In genomic region chrX:69361055-69361558, GRCm38 (mm10) we compare ENCODE assay signal across 9 mouse cellular contexts. TPM values are rescaled to one million over a fixed set of nuclear protein-coding genes. Genes with fewer than 3 reads are reported as not detected.
DNase-seq lines count a peak whose midpoint lies in the region; ATAC-seq and TF ChIP-seq lines count a peak whose summit lies in the region.
"Had no signal": no experiment of that assay in that cellular context is flagged by ENCODE, and none has a peak within 500 bp of the region (broad histone marks: within the 10 kb centered on the region; RNA-seq: fewer than 3 reads in every experiment).

No protein-coding gene starts in this region.

- 0 out of 2 replicates have a peak, but pooled peaks cover 4% of the 10 kb centered on the region for H3K4me1 ChIP-seq in embryonic facial prominence, embryonic 12.5 days
- peaks cover 4% of the 10 kb centered on the region for H3K4me1 ChIP-seq in hindbrain, embryonic 14.5 days (replicated peaks; ENCODE audit: control insufficient read depth, insufficient read depth, low read length)
- 0 out of 2 replicates have a peak, but pooled peaks cover 4% of the 10 kb centered on the region for H3K4me1 ChIP-seq in midbrain, embryonic 15.5 days
- H3K4me1 ChIP-seq: megakaryocyte, embryonic 14.5 days had no signal

- peak overlapping the region; percentile 65 for H3K4me3 ChIP-seq in layer of hippocampus, adult 2 months
- peak overlapping the region; percentile 62 for H3K4me3 ChIP-seq in embryonic facial prominence, embryonic 12.5 days
- H3K4me3 ChIP-seq in hindbrain, embryonic 14.5 days (replicated peaks; ENCODE audit: low read length) = peak overlapping the region; percentile 62
- H3K4me3 ChIP-seq in midbrain, embryonic 15.5 days = peak overlapping the region; percentile 64

- no peak for TF ChIP-seq CTCF in layer of hippocampus, adult 2 months (conservative IDR thresholded peaks at IDR 0.05)

- WGBS in embryonic facial prominence, embryonic 12.5 days = 16% methylated on average over 10 of the region's 10 CpGs
- WGBS in hindbrain, embryonic 14.5 days = 15% methylated on average over 9 of the region's 10 CpGs
- WGBS in midbrain, embryonic 15.5 days = 27% methylated on average over 10 of the region's 10 CpGs

- peak overlapping the region; percentile 70 for H3K9ac ChIP-seq in embryonic facial prominence, embryonic 12.5 days
- H3K9ac ChIP-seq in hindbrain, embryonic 14.5 days = peak overlapping the region; percentile 77
- H3K9ac ChIP-seq in midbrain, embryonic 15.5 days = peak overlapping the region; percentile 74

- no peaks in the 10 kb centered on the region for H3K36me3 ChIP-seq in embryonic facial prominence, embryonic 12.5 days
- no peaks in the 10 kb centered on the region for H3K36me3 ChIP-seq in hindbrain, embryonic 14.5 days (replicated peaks; ENCODE audit: control insufficient read depth, insufficient read depth)
- H3K36me3 ChIP-seq in midbrain, embryonic 15.5 days (replicated peaks) = no peaks in the 10 kb centered on the region

- no peak for DNase-seq in layer of hippocampus, adult 2 months (ENCODE audit: low spot score in 2 of 2)
- no peak for DNase-seq in layer of hippocampus, adult 9-10 months (ENCODE audit: low spot score)
- no peak for DNase-seq in hindbrain, embryonic 14.5 days (ENCODE audit: low spot score)
- DNase-seq in kidney, adult 9 months = no peak
- DNase-seq in thymus, postnatal 10 days (ENCODE audit: low spot score in 2 of 2) = no peak

- peak overlapping the region; percentile 56 for H3K4me2 ChIP-seq in embryonic facial prominence, embryonic 12.5 days (replicated peaks)
- H3K4me2 ChIP-seq in hindbrain, embryonic 14.5 days (replicated peaks) = peak overlapping the region; percentile 61
- H3K4me2 ChIP-seq in midbrain, embryonic 15.5 days = peak overlapping the region; percentile 60

- no peaks in the 10 kb centered on the region for H3K9me3 ChIP-seq in embryonic facial prominence, embryonic 12.5 days
- H3K9me3 ChIP-seq in hindbrain, embryonic 14.5 days (ENCODE audit: control insufficient read depth, low read length) = no peaks in the 10 kb centered on the region
- H3K9me3 ChIP-seq in midbrain, embryonic 15.5 days = no peaks in the 10 kb centered on the region

- peak overlapping the region; percentile 89; the same call in 1 of the 2 replicates for H3K27ac ChIP-seq in layer of hippocampus, adult 2 months
- H3K27ac ChIP-seq in embryonic facial prominence, embryonic 12.5 days = no peak overlapping the region
- peak overlapping the region; percentile 82 for H3K27ac ChIP-seq in hindbrain, embryonic 14.5 days
- H3K27ac ChIP-seq in midbrain, embryonic 15.5 days = peak overlapping the region; percentile 89

- no peak for ATAC-seq in embryonic facial prominence, embryonic 12.5 days (ENCODE audit: insufficient number of reproducible peaks, insufficient read depth, low FRiP score, low TSS enrichment)
- no peak for ATAC-seq in hindbrain, embryonic 14.5 days (ENCODE audit: low FRiP score)
- ATAC-seq in midbrain, embryonic 15.5 days (replicated peaks) = no peak; the same call in 1 of the 2 replicates
- no peak for ATAC-seq in megakaryocyte-erythroid progenitor cell, adult 5-6 weeks (replicated peaks; ENCODE audit: low FRiP score, low TSS enrichment, poor library complexity, severe bottlenecking)

- H3K27me3 ChIP-seq in embryonic facial prominence, embryonic 12.5 days = peaks cover 23% of the 10 kb centered on the region
- H3K27me3 ChIP-seq in hindbrain, embryonic 14.5 days (ENCODE audit: control insufficient read depth, insufficient read depth, low read length) = no peaks in the 10 kb centered on the region
- H3K27me3 ChIP-seq in midbrain, embryonic 15.5 days (replicated peaks) = no peaks in the 10 kb centered on the region

RNA-seq across cellular contexts. Expression of gene Aff2, which starts 1.0 kb away (rescaled TPM):
- total RNA-seq in layer of hippocampus, adult 2 months (2021) = 10 to 100 TPM; 21.5 to 22.0 TPM
- polyA plus RNA-seq in embryonic facial prominence, embryonic 12.5 days (2016; fragmentation: Nextera tagmentation; extraction: Ambion mirVana) = 11.1 and 12.5 TPM in 2 replicates
- 19.9 and 20.3 TPM in 2 replicates for polyA plus RNA-seq in hindbrain, embryonic 14.5 days (2014; fragmentation: Nextera tagmentation; extraction: Ambion mirVana)
- polyA plus RNA-seq in midbrain, embryonic 15.5 days (2015; fragmentation: Nextera tagmentation; extraction: Ambion mirVana) = 17.7 and 17.8 TPM in 2 replicates
- total RNA-seq in megakaryocyte-erythroid progenitor cell, adult 5-6 weeks (2014; fragmentation: Nextera tagmentation) = not detected in 2 replicates
- total RNA-seq in megakaryocyte-erythroid progenitor cell, adult 5-6 weeks (2017) = 2.6 TPM in 1 of 2 replicates, not detected in the other
